Mouse (Mus musculus) embryonic facial prominence, embryonic 14.5 days (tissue): ENCODE measurements around the gene Olfr1256. TPM values are rescaled to one million over a fixed set of nuclear protein-coding genes. Genes with fewer than 3 reads are reported as not detected.

Source experiments
- ATAC-seq: fragments of 200-750 bp; cut with Nextera tagmentation; 2 replicates; pipeline ENCODE4 v1.8.0; 2017; ENCODE audit warnings: low read depth, moderate number of reproducible peaks, moderate TSS enrichment
- DNase-seq: peaks from one replicate; pipeline ENCODE4 v3.0.0-alpha.2; 2015; ENCODE audit warnings: low spot score
- H3K27ac ChIP-seq: fragments of 300-500 bp; sonication (generic); replicated peaks from 2 replicates; pipeline ENCODE4 v1.5.1; 2014; ENCODE audit warnings: low read depth, mild to moderate bottlenecking, low read length, moderate library complexity
- H3K27me3 ChIP-seq: fragments of 300-500 bp; sonication (generic); replicated peaks from 2 replicates; pipeline ENCODE4 v1.6.1; 2014; ENCODE audit warnings: low read length; ENCODE audit not compliant: control insufficient read depth, insufficient read depth
- H3K36me3 ChIP-seq: fragments of 300-500 bp; sonication (generic); 2 replicates; pipeline ENCODE4 v1.6.1; 2014; ENCODE audit warnings: low read length, mixed read lengths; ENCODE audit not compliant: control insufficient read depth, insufficient read depth
- H3K4me1 ChIP-seq: fragments of 300-500 bp; sonication (generic); 2 replicates; pipeline ENCODE4 v1.6.1; 2014; ENCODE audit warnings: antibody characterized with exemption, low read length; ENCODE audit not compliant: control insufficient read depth, insufficient read depth
- H3K4me2 ChIP-seq: fragments of 300-500 bp; sonication (generic); 2 replicates; pipeline ENCODE4 v1.6.1; 2014; ENCODE audit warnings: low read depth, mild to moderate bottlenecking, low read length, moderate library complexity, mixed read lengths
- H3K4me3 ChIP-seq: fragments of 300-500 bp; sonication (generic); 2 replicates; pipeline ENCODE4 v1.5.1; 2014; ENCODE audit warnings: low read depth, mild to moderate bottlenecking, low read length
- H3K9ac ChIP-seq: fragments of 300-500 bp; sonication (generic); 2 replicates; pipeline ENCODE4 v1.6.1; 2014; ENCODE audit warnings: low read depth, mild to moderate bottlenecking, low read length, moderate library complexity, mixed read lengths
- H3K9me3 ChIP-seq: fragments of 300-500 bp; sonication (generic); 2 replicates; pipeline ENCODE4 v1.6.1; 2016; ENCODE audit warnings: low read length; ENCODE audit not compliant: control insufficient read depth
- WGBS: fragments of 180-500 bp; shearing (Covaris S2); extraction: QIAGEN DNeasy Blood & Tissue Kit; methylation state at CpG from one replicate; pipeline ENCODE4 v1.1.7; 2014; 5-methylcytosine and 5-hydroxymethylcytosine counted together
- polyA plus RNA-seq: library from polyadenylated mRNA; unstranded; fragments of >200 nt; fragmentation: Nextera tagmentation; extraction: Ambion mirVana; gene quantifications from 2 replicates; pipeline ENCODE4 v1.2.1, GENCODE M21; 2014

Olfr1256 gene
- polyA plus RNA-seq: not detected in 2 replicates

GRCm38 (mm10) chr2:89841455-89841854 lies at the start of gene Olfr1256:
Gene Olfr1256, minus strand, starts transcription at chr2:89841555.
- WGBS: 61% methylated on average over 2 of the region's 2 CpGs
- Histone ChIP-seq H3K9ac (no peak within 1 kb of the TSS), H3K36me3 (no peaks in the 10 kb centered on the region), H3K4me3 (no peak within 1 kb of the TSS), H3K9me3 (no peaks in the 10 kb centered on the region), H3K27ac (no peak within 1 kb of the TSS), H3K4me1 (no peaks in the 10 kb centered on the region), H3K27me3 (no peaks in the 10 kb centered on the region), H3K4me2 (no peak within 1 kb of the TSS)
- no peak for DNase-seq
- ATAC-seq: no peak

GRCm38 (mm10) chr2:89878137-89878536 lies 36.8 kb upstream of the Olfr1256 start, which contains the start of gene Olfr1257:
Gene Olfr1257, plus strand, starts transcription at chr2:89878437.
- H3K9ac ChIP-seq: no peak within 1 kb of the TSS
- WGBS: 90% methylated on average over 1 of the region's 1 CpGs

GRCm38 (mm10) chr2:89849230-89849629 lies 7.9 kb upstream of the Olfr1256 start:
- WGBS: 85% methylated on average over 1 of the region's 1 CpGs
- DNase-seq (no peak), ATAC-seq (no peak)
- Histone ChIP-seq H3K9me3 (no peaks in the 10 kb centered on the region), H3K9ac (no peak overlapping the region), H3K4me1 (no peaks in the 10 kb centered on the region), H3K4me2 (no peak overlapping the region), H3K27ac (no peak overlapping the region), H3K4me3 (no peak overlapping the region), H3K27me3 (no peaks in the 10 kb centered on the region), H3K36me3 (no peaks in the 10 kb centered on the region)

More at GRCm38 (mm10) chr2:89878137-89878536, 36.8 kb upstream of the Olfr1256 start, which contains the start of gene Olfr1257:
- DNase-seq (no peak), ATAC-seq (no peak)
- Histone ChIP-seq H3K36me3 (no peaks in the 10 kb centered on the region), H3K4me3 (no peak within 1 kb of the TSS), H3K4me1 (no peaks in the 10 kb centered on the region), H3K27ac (no peak within 1 kb of the TSS), H3K4me2 (no peak within 1 kb of the TSS), H3K9me3 (no peaks in the 10 kb centered on the region), H3K27me3 (no peaks in the 10 kb centered on the region)

- Histone ChIP-seq H3K27me3 (no peaks in the 10 kb centered on the region), H3K4me2 (no peak within 1 kb of the TSS), H3K9me3 (no peaks in the 10 kb centered on the region), H3K9ac (no peak within 1 kb of the TSS), H3K27ac (no peak within 1 kb of the TSS), H3K36me3 (no peaks in the 10 kb centered on the region), H3K4me3 (no peak within 1 kb of the TSS), H3K4me1 (no peaks in the 10 kb centered on the region)
- DNase-seq (no peak), ATAC-seq (no peak)
- 80% methylated on average over 5 of the region's 5 CpGs for WGBS
Measured at GRCm38 (mm10) chr2:89848105-89848504, 6.8 kb upstream of the Olfr1256 start, which contains the start of gene Olfr48. Gene Olfr48, minus strand, starts transcription at chr2:89848205.

GRCm38 (mm10) chr2:89820216-89820615 lies 21.1 kb downstream of the Olfr1256 start:
- no peak overlapping the region for H3K4me3 ChIP-seq
- DNase-seq (no peak), ATAC-seq (no peak)
- 79% methylated on average over 1 of the region's 1 CpGs for WGBS
- no peaks in the 10 kb centered on the region for H3K4me1 ChIP-seq
- H3K27me3 ChIP-seq: no peaks in the 10 kb centered on the region
- no peak overlapping the region for H3K27ac ChIP-seq
- H3K9ac ChIP-seq: no peak overlapping the region
- no peaks in the 10 kb centered on the region for H3K36me3 ChIP-seq
- H3K9me3 ChIP-seq: no peaks in the 10 kb centered on the region
- no peak overlapping the region for H3K4me2 ChIP-seq

GRCm38 (mm10) chr2:89811751-89812150 lies 29.6 kb downstream of the Olfr1256 start, which contains the start of gene Olfr1255:
Gene Olfr1255, plus strand, starts transcription at chr2:89812051.
- WGBS: 78% methylated on average over 3 of the region's 3 CpGs

GRCm38 (mm10) chr2:89810751-89811150 lies 30.6 kb downstream of the Olfr1256 start:
- Histone ChIP-seq H3K27ac (no peak overlapping the region), H3K9ac (no peak overlapping the region), H3K9me3 (no peaks in the 10 kb centered on the region), H3K4me1 (no peaks in the 10 kb centered on the region), H3K4me2 (no peak overlapping the region), H3K36me3 (no peaks in the 10 kb centered on the region), H3K4me3 (no peak overlapping the region), H3K27me3 (no peaks in the 10 kb centered on the region)
- 72% methylated on average over 2 of the region's 2 CpGs for WGBS
- DNase-seq (no peak), ATAC-seq (no peak)

More at GRCm38 (mm10) chr2:89811751-89812150, 29.6 kb downstream of the Olfr1256 start, which contains the start of gene Olfr1255:
- Histone ChIP-seq H3K4me3 (no peak within 1 kb of the TSS), H3K36me3 (no peaks in the 10 kb centered on the region), H3K4me2 (no peak within 1 kb of the TSS), H3K9me3 (no peaks in the 10 kb centered on the region), H3K9ac (no peak within 1 kb of the TSS), H3K4me1 (no peaks in the 10 kb centered on the region), H3K27me3 (no peaks in the 10 kb centered on the region), H3K27ac (no peak within 1 kb of the TSS)
- DNase-seq: no peak
- ATAC-seq: no peak

GRCm38 (mm10) chr2:89799583-89799982 lies 41.8 kb downstream of the Olfr1256 start:
- no peak overlapping the region for H3K4me3 ChIP-seq
- no peak for DNase-seq
- no peak overlapping the region for H3K27ac ChIP-seq
- no peak overlapping the region for H3K4me2 ChIP-seq
- WGBS: 87% methylated on average over 3 of the region's 3 CpGs
- ATAC-seq: no peak
- H3K9ac ChIP-seq: no peak overlapping the region
- no peaks in the 10 kb centered on the region for H3K27me3 ChIP-seq
- H3K36me3 ChIP-seq: no peaks in the 10 kb centered on the region
- no peaks in the 10 kb centered on the region for H3K9me3 ChIP-seq
- H3K4me1 ChIP-seq: no peaks in the 10 kb centered on the region

- Histone ChIP-seq H3K4me1 (no peaks in the 10 kb centered on the region), H3K9ac (no peak within 1 kb of the TSS), H3K4me2 (no peak within 1 kb of the TSS), H3K4me3 (no peak within 1 kb of the TSS), H3K9me3 (no peaks in the 10 kb centered on the region), H3K27me3 (no peaks in the 10 kb centered on the region), H3K27ac (no peak within 1 kb of the TSS), H3K36me3 (no peaks in the 10 kb centered on the region)
- ATAC-seq (no peak), DNase-seq (no peak)
Measured at GRCm38 (mm10) chr2:89793519-89793918, 47.8 kb downstream of the Olfr1256 start, which contains the start of gene Olfr1254. Gene Olfr1254, minus strand, starts transcription at chr2:89793619.
